ENCODE assay signal across 28 mouse cellular contexts in genomic region chr11:82169456-82169855, GRCm38 (mm10). TPM values are rescaled to one million over a fixed set of nuclear protein-coding genes. Genes with fewer than 3 reads are reported as not detected.
"Had no signal": no experiment of that assay in that cellular context is flagged by ENCODE, and none has a peak within 500 bp of the region (broad histone marks: within the 10 kb centered on the region; RNA-seq: fewer than 3 reads in every experiment).

No protein-coding gene starts in this region.

- DNase-seq: kidney, adult 9 months; kidney, postnatal 25 days; layer of hippocampus, adult 9-11 months; liver; lung, adult 2 months; lung, postnatal 14 days; lung, postnatal 4 days; midbrain, embryonic 14.5 days; retina, postnatal 1 day; right cerebral cortex, postnatal 25 days; spleen, adult 18-20 months; thymus, postnatal 36 days had no signal

- H3K27me3 ChIP-seq: limb, embryonic 13.5 days; liver, embryonic 12.5 days; liver, embryonic 15.5 days; neural tube, embryonic 12.5 days; neural tube, embryonic 15.5 days; stomach, embryonic 15.5 days had no signal

- H3K4me3 ChIP-seq: layer of hippocampus, adult 2 months; limb, embryonic 10.5 days; limb, embryonic 13.5 days; liver, embryonic 12.5 days; liver, embryonic 15.5 days; neural tube, embryonic 12.5 days; neural tube, embryonic 15.5 days; stomach, embryonic 15.5 days had no signal

- H3K36me3 ChIP-seq: limb, embryonic 10.5 days; limb, embryonic 13.5 days; liver, embryonic 12.5 days; liver, embryonic 15.5 days; neural tube, embryonic 12.5 days; neural tube, embryonic 15.5 days; stomach, embryonic 15.5 days had no signal

- H3K4me2 ChIP-seq: limb, embryonic 13.5 days; liver, embryonic 12.5 days; liver, embryonic 15.5 days; midbrain, embryonic 11.5 days; neural tube, embryonic 12.5 days; neural tube, embryonic 15.5 days; stomach, embryonic 15.5 days had no signal

RNA-seq across cellular contexts. Expression of gene Ccl8, which starts 54.5 kb away (rescaled TPM):
- total RNA-seq: layer of hippocampus, adult 2 months; layer of hippocampus, postnatal 25 days; left cerebral cortex, adult 18-20 months; left cerebral cortex, postnatal 25 days; megakaryocyte progenitor cell, adult 5-6 weeks; megakaryocyte-erythroid progenitor cell, adult 5-6 weeks; midbrain, postnatal 0 days had no signal
- polyA plus RNA-seq: limb, embryonic 10.5 days; limb, embryonic 13.5 days; liver, embryonic 12.5 days; liver, embryonic 15.5 days; lung, embryonic 16.5 days; midbrain, embryonic 11.5 days; midbrain, embryonic 14.5 days; midbrain, postnatal 0 days; neural tube, embryonic 12.5 days; neural tube, embryonic 15.5 days; stomach, embryonic 15.5 days had no signal
